Mouse (Mus musculus) cerebellum, adult 2 months (tissue): Measurements from ENCODE around the gene Clspn. TPM values are rescaled to one million over a fixed set of nuclear protein-coding genes. Genes with fewer than 3 reads are reported as not detected.
A peak's percentile ranks its signal among the peaks of the same experiment; 100 is the strongest.
"Not testable (repeated sequence)": the region's sequence is repeated elsewhere in the genome, so short reads cannot be mapped to it uniquely, and the experiment has no call there.

Experiments used
- DNase-seq, 2 experiments: peaks; one replicate each; pipeline ENCODE4 v3.0.0; 2021
- H3K27ac ChIP-seq: fragments of 200-500 bp; 2 replicates; pipeline ENCODE4 v1.5.1; 2012; ENCODE audit warnings: low read length, control low read depth, inconsistent platforms; ENCODE audit not compliant: insufficient read depth
- H3K27me3 ChIP-seq: fragments of 200-500 bp; 2 replicates; pipeline ENCODE4 v1.6.1; 2012; ENCODE audit warnings: inconsistent platforms, mild to moderate bottlenecking, low read length, moderate library complexity; ENCODE audit not compliant: control insufficient read depth, insufficient read depth
- H3K4me1 ChIP-seq: fragments of 200-500 bp; 2 replicates; pipeline ENCODE4 v1.6.1; 2011; ENCODE audit warnings: low read length; ENCODE audit not compliant: control insufficient read depth, insufficient read depth
- H3K4me3 ChIP-seq: fragments of 200-500 bp; replicated peaks from 2 replicates; pipeline ENCODE3; 2011; ENCODE audit warnings: mild to moderate bottlenecking, low read depth, low read length, control low read depth; ENCODE audit not compliant: insufficient read depth
- CTCF ChIP-seq: fragments of 200-500 bp; IDR thresholded peaks from 2 replicates; pipeline ENCODE4 v1.5.1; 2011; ENCODE audit warnings: low read depth, mild to moderate bottlenecking, control low read depth, low read length, moderate library complexity, borderline replicate concordance; ENCODE audit not compliant: insufficient read depth
- POLR2A ChIP-seq: fragments of 200-500 bp; IDR thresholded peaks from 2 replicates; pipeline ENCODE4 v1.6.1; 2011; ENCODE audit warnings: low read length, control low read depth, borderline replicate concordance; ENCODE audit not compliant: insufficient read depth
- WGBS: fragments of 180-500 bp; shearing (Covaris S2); methylation state at CpG from one replicate; pipeline ENCODE4 v1.1.7; 2018; 5-methylcytosine and 5-hydroxymethylcytosine counted together
- polyA plus RNA-seq: library from polyadenylated mRNA; depleted of rRNA; stranded (reverse); fragments of >200 nt; gene quantifications from 2 replicates; pipeline ENCODE4 v1.2.3, GENCODE M21; 2012

Gene Clspn
- polyA plus RNA-seq, 1 experiment = 0.67 TPM

DNA sequence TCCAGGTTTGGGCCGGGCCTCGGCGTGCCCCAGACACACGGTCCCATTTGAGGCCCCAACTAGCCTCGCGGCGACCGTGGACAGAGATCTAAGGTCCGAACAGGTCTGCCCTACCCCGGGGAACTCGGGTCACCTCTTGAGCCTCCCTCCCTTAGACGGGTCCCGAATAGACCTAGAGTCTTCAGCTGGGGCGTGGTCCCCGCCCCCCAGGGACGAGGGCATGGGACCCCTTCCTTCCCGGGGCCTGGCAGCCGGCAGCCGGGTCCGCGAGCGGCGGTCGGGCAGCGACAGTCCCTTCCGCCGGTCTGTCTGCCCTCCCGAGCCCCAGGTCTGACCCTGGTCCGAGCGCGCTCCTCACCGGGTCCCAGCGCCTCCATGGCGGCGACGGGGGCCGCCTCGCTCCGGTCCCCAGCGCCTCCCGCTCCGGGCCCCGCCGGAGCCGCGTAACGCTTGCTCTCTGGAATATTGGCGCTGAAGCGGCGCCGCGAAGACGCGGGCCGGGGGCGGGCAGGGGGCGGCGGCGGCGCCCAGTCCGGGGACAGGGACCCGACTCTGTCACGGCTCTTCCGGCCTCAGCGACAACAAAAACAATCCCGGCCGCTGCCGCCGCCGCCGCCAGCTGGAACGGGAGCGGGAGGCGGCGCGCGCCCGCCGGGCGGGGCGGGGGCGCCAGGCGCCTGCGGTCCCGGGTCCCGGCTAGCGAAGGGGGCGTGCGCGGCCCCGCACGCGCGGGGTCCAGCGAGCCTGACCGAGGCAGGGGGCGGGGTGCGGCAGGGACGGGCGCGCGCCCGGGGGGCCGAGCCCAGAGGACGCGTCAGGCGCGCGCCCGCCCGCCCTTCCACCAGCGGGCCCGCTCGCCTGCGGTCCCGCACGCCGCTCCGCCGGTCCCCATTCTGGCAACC, 23.7 kb upstream of the Clspn start, which contains the start of gene Ago4:
TSS of gene Ago4 (minus strand) at position 646 of the 902 bp plus-strand sequence.
- TF ChIP-seq CTCF (no peak), POLR2A (peak; percentile 76)
- peak; percentile 73 to 75 for DNase-seq
- 2% methylated on average over 111 of the region's 120 CpGs for WGBS
- Histone ChIP-seq H3K27me3 (no peaks in the 10 kb centered on the region), H3K4me3 (peak within 1 kb of the TSS; percentile 94), H3K27ac (peak within 1 kb of the TSS; percentile 67; the same call in 1 of the 2 replicates), H3K4me1 (no peaks in the 10 kb centered on the region; the same call in 1 of the 2 replicates)

DNA sequence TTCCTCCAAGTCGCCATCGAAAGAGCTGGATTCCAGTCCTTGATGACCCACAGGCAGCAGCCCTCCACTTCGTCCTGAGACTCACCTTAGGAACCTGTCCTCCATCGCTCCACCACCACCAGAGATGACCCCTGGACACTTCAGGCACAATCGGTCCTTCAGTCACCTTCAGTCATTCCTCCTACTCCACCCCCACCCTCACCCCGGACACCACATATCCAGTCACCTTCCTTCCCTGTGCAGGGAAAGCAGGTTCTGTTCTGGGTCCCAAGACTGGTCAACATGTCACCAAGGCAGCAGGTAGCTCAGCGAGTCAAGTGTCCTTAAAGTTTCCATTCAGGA, 23.0 kb upstream of the Clspn start:
- Histone ChIP-seq H3K27ac (0 out of 2 replicates have a peak overlapping the region, but pooled peaks have one; percentile 25), H3K27me3 (no peaks in the 10 kb centered on the region), H3K4me1 (no peaks in the 10 kb centered on the region; the same call in 1 of the 2 replicates), H3K4me3 (peak overlapping the region; percentile 94)
- no peak for DNase-seq
- TF ChIP-seq CTCF (no peak), POLR2A (no peak)
- 10% methylated on average over 7 of the region's 7 CpGs for WGBS

DNA sequence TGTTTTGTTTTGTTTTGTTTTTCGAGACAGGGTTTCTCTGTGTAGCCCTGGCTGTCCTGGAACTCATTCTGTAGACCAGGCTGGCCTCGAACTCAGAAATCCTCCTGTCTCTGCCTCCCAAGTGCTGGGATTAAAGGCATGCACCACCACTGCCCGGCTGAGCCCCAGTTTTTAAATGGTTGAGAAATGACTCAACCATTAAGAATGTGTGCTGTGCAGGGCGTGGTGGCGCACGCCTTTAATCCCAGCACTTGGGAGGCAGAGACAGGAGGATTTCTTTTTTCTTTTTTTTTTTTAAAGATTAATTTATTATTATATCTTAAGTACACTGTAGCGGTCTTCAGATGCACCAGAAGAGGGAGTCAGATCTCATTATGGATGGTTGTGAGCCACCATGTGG, 21.1 kb upstream of the Clspn start:
- not testable (repeated sequence) for H3K27ac ChIP-seq, DNase-seq, H3K27me3 ChIP-seq, H3K4me1 ChIP-seq, H3K4me3 ChIP-seq
- 96% methylated on average over 7 of the region's 7 CpGs for WGBS

DNA sequence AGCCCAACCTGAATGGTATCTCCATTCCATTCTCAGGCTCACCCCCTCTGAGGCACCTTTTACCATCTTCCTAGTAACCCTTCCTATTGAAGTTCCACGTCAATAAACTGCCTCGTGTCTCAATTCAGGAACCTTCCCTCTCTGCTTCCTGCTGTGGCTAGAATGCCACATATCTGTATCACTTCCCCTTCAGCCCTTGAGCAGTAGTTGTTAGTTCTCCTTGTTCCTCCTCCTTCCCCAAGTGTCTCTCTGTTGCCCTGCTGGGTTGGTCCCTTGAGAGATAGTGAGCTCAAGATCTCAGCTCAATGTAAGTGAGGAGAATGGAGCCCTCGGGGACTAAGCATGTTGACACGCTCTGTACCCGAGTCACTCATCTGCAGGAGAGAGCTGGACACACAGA, 19.9 kb upstream of the Clspn start:
- TF ChIP-seq POLR2A (no peak), CTCF (no peak)
- no peak for DNase-seq
- Histone ChIP-seq H3K4me1 (no peaks in the 10 kb centered on the region; the same call in 1 of the 2 replicates), H3K27me3 (no peaks in the 10 kb centered on the region), H3K27ac (no peak overlapping the region), H3K4me3 (no peak overlapping the region)
- 68% methylated on average over 5 of the region's 5 CpGs for WGBS

DNA sequence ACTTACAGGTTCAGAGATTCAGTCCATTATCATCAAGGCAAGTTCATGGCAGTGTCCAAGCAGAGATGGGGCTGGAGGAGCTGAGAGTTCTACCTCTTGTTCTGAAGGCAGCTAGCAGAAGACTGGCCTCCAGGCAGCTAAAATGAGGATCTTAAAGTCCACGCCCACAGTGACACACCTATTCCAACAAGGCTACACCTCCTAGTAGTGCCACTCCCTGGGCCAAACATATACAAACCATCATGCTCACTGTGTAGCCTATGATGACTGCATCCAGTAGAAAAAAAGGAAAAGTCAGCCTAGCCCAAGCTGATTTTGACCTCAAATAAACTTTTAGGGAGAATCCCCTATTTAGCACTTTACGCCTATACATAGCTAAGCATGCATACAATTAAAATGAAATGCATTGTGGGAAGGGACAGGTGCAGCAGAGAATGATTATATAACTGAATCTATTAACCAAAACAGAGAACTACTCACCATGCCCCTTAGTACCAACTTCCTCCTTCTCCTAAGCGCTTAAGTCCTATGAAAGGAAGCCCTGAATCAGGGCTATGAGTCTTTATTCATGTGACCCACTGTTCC, 16.2 kb upstream of the Clspn start:
- Histone ChIP-seq H3K4me1 (no peaks in the 10 kb centered on the region), H3K4me3 (no peak overlapping the region), H3K27ac (no peak overlapping the region), H3K27me3 (no peaks in the 10 kb centered on the region)
- WGBS = 90% methylated on average over 3 of the region's 3 CpGs
- TF ChIP-seq CTCF = no peak
- TF ChIP-seq POLR2A = no peak
- DNase-seq = no peak

DNA sequence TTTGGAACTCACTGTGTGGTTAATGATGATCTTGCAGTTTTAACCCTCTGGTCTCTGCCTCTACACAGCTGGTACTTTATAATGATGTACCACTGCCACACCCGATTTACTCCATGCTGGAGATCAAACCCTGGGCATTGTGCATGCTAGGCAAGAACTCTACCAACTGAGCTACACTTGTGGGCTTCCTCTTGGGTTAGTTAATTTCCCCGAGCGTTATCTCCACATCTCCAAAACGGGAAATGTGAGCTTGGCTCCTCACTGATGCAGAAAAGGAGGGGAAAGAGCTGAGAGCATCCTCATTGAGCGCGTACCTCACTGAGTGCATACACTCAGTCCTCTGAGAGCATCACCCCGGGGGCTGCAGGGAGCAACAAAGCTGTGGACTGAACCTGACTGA, 13.9 kb upstream of the Clspn start:
- no peak for DNase-seq
- TF ChIP-seq CTCF = no peak
- no peak for TF ChIP-seq POLR2A
- no peak overlapping the region for H3K4me3 ChIP-seq
- H3K27me3 ChIP-seq = no peaks in the 10 kb centered on the region
- no peak overlapping the region for H3K27ac ChIP-seq
- no peaks in the 10 kb centered on the region for H3K4me1 ChIP-seq
- 54% methylated on average over 7 of the region's 7 CpGs for WGBS

DNA sequence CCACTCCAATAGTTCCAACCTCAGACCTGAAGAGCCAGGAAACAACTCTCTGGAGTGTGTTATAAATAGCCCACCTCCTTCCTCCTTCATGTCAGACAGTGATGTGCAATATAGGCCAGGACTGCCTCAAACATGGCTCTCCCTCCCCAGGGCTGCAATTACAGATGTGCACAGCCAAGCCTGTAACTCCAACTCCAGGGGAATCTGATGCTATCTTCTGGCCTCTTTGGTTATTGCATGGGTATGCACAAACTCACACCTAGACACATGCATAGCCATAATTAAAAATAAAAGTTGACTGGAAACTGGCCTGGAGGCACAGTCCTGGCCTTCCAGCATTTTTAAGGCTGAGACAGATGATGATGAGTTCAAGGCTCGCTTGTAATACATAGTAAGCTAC, 11.7 kb upstream of the Clspn start:
- TF ChIP-seq POLR2A (no peak), CTCF (no peak)
- Histone ChIP-seq H3K4me1 (no peaks in the 10 kb centered on the region), H3K4me3 (no peak overlapping the region), H3K27me3 (no peaks in the 10 kb centered on the region; the same call in 1 of the 2 replicates), H3K27ac (no peak overlapping the region)
- DNase-seq = no peak
- WGBS = 100% methylated on average over 1 of the region's 1 CpGs

DNA sequence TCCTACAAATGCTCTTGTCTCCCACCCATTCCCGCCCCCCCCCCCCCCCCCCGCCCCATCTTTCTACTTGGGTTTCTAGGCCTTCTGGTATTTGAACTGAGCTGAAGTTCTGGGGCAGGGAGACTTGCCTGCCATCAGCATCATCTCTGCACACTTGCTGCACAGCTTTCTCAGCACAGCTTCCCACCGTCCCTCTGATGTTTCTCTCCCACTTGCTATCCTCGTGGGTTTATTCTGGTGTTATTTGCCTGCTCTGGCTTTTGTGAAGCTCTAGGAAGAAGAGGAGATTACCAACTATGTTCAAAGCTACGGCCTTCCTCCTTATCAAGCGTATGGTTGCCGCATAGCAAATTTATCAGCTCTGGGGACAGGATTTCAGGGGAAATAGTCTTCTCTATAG, 11.0 kb upstream of the Clspn start:
- Histone ChIP-seq H3K27ac (no peak overlapping the region), H3K27me3 (no peaks in the 10 kb centered on the region; the same call in 1 of the 2 replicates), H3K4me1 (no peaks in the 10 kb centered on the region), H3K4me3 (no peak overlapping the region)
- WGBS = 72% methylated on average over 7 of the region's 7 CpGs
- DNase-seq = no peak
- TF ChIP-seq POLR2A (no peak), CTCF (no peak)
